Mouse (Mus musculus) forebrain, embryonic 15.5 days (tissue): ENCODE data around the gene Gm11099. TPM values are rescaled to one million over a fixed set of nuclear protein-coding genes. Genes with fewer than 3 reads are reported as not detected.

Experiments used
- ATAC-seq: fragments of 200-750 bp; cut with Nextera tagmentation; replicated peaks from 2 replicates; pipeline ENCODE4 v1.8.0; 2017; ENCODE audit warnings: mild to moderate bottlenecking, moderate TSS enrichment, moderate library complexity
- H3K27ac ChIP-seq: fragments of 300-500 bp; sonication (generic); replicated peaks from 2 replicates; pipeline ENCODE4 v1.5.1; 2015; ENCODE audit warnings: mild to moderate bottlenecking, inconsistent platforms
- H3K27me3 ChIP-seq: fragments of 300-500 bp; sonication (generic); 2 replicates; pipeline ENCODE4 v1.6.1; 2015; ENCODE audit warnings: inconsistent platforms
- H3K36me3 ChIP-seq: fragments of 300-500 bp; sonication (generic); 2 replicates; pipeline ENCODE4 v1.6.1; 2015; ENCODE audit warnings: mild to moderate bottlenecking, inconsistent platforms
- H3K4me1 ChIP-seq: fragments of 300-500 bp; sonication (generic); 2 replicates; pipeline ENCODE4 v1.6.1; 2015; ENCODE audit warnings: inconsistent platforms
- H3K4me2 ChIP-seq: fragments of 300-500 bp; sonication (generic); replicated peaks from 2 replicates; pipeline ENCODE4 v1.6.1; 2015; ENCODE audit warnings: mild to moderate bottlenecking, inconsistent platforms
- H3K4me3 ChIP-seq: fragments of 300-500 bp; sonication (generic); 2 replicates; pipeline ENCODE4 v1.5.1; 2015; ENCODE audit warnings: mild to moderate bottlenecking, inconsistent platforms
- H3K9ac ChIP-seq: fragments of 300-500 bp; sonication (generic); replicated peaks from 2 replicates; pipeline ENCODE4 v1.6.1; 2015; ENCODE audit warnings: mild to moderate bottlenecking, inconsistent platforms
- H3K9me3 ChIP-seq: fragments of 300-500 bp; sonication (generic); 2 replicates; pipeline ENCODE4 v1.6.1; 2016; ENCODE audit warnings: inconsistent platforms
- WGBS: fragments of 180-500 bp; shearing (Covaris S2); methylation state at CpG from one replicate; pipeline ENCODE4 v1.1.7; 2015; ENCODE audit warnings: mixed read lengths; 5-methylcytosine and 5-hydroxymethylcytosine counted together
- polyA plus RNA-seq: library from polyadenylated mRNA; unstranded; fragments of >200 nt; fragmentation: Nextera tagmentation; extraction: Ambion mirVana; gene quantifications from 2 replicates; pipeline ENCODE4 v1.2.1, GENCODE M21; 2015

Gene Gm11099
- polyA plus RNA-seq, 1 experiment from 2014 or later: not detected

DNA sequence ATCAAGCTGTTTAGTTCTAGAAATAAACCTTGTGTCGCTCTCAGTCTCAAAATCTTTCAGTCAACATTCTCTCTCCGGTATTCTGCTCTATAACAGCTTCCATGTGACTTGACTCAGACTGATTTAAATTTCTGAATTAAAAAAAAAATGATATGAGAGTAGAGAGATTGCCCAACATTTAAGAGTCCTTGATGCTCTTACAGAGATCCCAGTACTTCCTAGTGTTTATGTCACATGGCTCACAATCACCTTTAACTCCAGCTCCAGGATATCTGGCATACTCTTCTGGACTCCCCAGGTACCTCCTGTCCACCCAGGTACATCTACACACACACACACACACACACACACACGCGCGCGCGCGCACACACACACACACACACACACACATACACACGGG, 53.1 kb downstream of the Gm11099 start:
- 96% methylated on average over 8 of the region's 9 CpGs for WGBS
- H3K4me3 ChIP-seq: no peak overlapping the region
- ATAC-seq: no peak

GRCm38 (mm10) chr2:58918351-58918750, 59.1 kb downstream of the Gm11099 start:
- no peak overlapping the region for H3K4me3 ChIP-seq
- no peak overlapping the region for H3K27ac ChIP-seq
- no peaks in the 10 kb centered on the region for H3K36me3 ChIP-seq
- H3K9ac ChIP-seq: no peak overlapping the region
- WGBS: 48% methylated on average over 4 of the region's 4 CpGs
- H3K27me3 ChIP-seq: no peaks in the 10 kb centered on the region
- H3K4me1 ChIP-seq: no peaks in the 10 kb centered on the region
- H3K9me3 ChIP-seq: no peaks in the 10 kb centered on the region
- no peak for ATAC-seq
- H3K4me2 ChIP-seq: no peak overlapping the region

More for the DNA sequence above, 53.1 kb downstream of the Gm11099 start:
- Histone ChIP-seq H3K36me3 (no peaks in the 10 kb centered on the region), H3K4me1 (no peaks in the 10 kb centered on the region), H3K9me3 (no peaks in the 10 kb centered on the region), H3K9ac (no peak overlapping the region), H3K4me2 (no peak overlapping the region), H3K27ac (no peak overlapping the region), H3K27me3 (no peaks in the 10 kb centered on the region)

DNA sequence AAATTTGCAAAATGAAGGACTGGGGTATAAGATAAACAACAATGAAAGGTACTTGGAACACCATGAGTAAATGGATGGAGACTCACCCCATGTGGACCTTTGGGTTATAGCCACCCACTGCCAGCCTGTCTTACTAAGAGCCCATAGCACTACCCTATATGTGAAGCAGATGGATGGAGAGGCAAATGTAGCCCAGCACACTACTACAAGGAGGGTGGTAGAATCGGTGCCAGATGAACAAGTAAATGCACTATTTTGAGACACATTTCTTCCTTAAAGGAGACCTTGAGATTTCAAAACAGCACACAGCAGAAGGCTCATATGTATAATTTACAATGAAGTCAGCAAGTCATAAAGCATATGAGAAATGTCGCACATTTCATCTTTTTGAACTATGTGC, 66.3 kb downstream of the Gm11099 start:
- 96% methylated on average over 2 of the region's 2 CpGs for WGBS
- Histone ChIP-seq H3K9me3 (no peaks in the 10 kb centered on the region), H3K27ac (no peak overlapping the region), H3K36me3 (no peaks in the 10 kb centered on the region), H3K4me1 (no peaks in the 10 kb centered on the region), H3K4me3 (no peak overlapping the region), H3K9ac (no peak overlapping the region), H3K4me2 (no peak overlapping the region), H3K27me3 (no peaks in the 10 kb centered on the region)
- ATAC-seq: no peak

- ATAC-seq: no peak
- H3K4me3 ChIP-seq: no peak overlapping the region
Observed at GRCm38 (mm10) chr2:58941361-58941760, 82.1 kb downstream of the Gm11099 start.

DNA sequence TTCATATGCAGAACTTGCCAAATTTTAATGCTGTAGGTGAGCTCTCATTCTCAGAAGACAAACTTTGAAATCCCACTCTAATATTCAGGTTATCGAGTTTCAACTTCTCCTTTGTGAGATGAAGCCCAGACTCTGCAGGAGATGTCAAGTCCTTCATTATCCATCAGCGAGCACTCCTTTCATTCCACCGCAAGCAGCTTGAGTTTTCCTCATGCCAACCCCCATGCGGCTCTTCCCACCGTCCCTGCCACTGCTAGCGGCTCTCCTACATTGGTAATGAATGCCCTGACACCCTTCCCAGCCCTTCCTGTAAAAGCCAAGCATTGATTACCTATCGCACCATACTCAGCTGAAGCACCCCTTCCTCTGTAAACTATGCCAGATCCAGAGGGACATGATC, 89.6 kb downstream of the Gm11099 start:
- no peak overlapping the region for H3K4me2 ChIP-seq
- H3K36me3 ChIP-seq: no peaks in the 10 kb centered on the region
- no peak overlapping the region for H3K27ac ChIP-seq
- no peaks in the 10 kb centered on the region for H3K27me3 ChIP-seq
- no peaks in the 10 kb centered on the region for H3K4me1 ChIP-seq
- WGBS: 68% methylated on average over 7 of the region's 7 CpGs
- ATAC-seq: no peak
- H3K4me3 ChIP-seq: no peak overlapping the region
- no peak overlapping the region for H3K9ac ChIP-seq
- H3K9me3 ChIP-seq: no peaks in the 10 kb centered on the region

More at GRCm38 (mm10) chr2:58941361-58941760, 82.1 kb downstream of the Gm11099 start:
- no peak overlapping the region for H3K4me2 ChIP-seq
- no peaks in the 10 kb centered on the region for H3K9me3 ChIP-seq
- no peaks in the 10 kb centered on the region for H3K4me1 ChIP-seq
- no peak overlapping the region for H3K9ac ChIP-seq
- 84% methylated on average over 4 of the region's 4 CpGs for WGBS
- no peaks in the 10 kb centered on the region for H3K27me3 ChIP-seq
- no peak overlapping the region for H3K27ac ChIP-seq
- H3K36me3 ChIP-seq: no peaks in the 10 kb centered on the region

GRCm38 (mm10) chr2:58952101-58952500, 92.9 kb downstream of the Gm11099 start:
- Histone ChIP-seq H3K4me3 (no peak overlapping the region), H3K4me2 (no peak overlapping the region), H3K9ac (no peak overlapping the region), H3K36me3 (no peaks in the 10 kb centered on the region), H3K27me3 (no peaks in the 10 kb centered on the region), H3K4me1 (no peaks in the 10 kb centered on the region), H3K27ac (no peak overlapping the region), H3K9me3 (no peaks in the 10 kb centered on the region)
- WGBS: 94% methylated on average over 3 of the region's 3 CpGs
- ATAC-seq: no peak

- Histone ChIP-seq H3K27me3 (no peaks in the 10 kb centered on the region), H3K4me2 (no peak overlapping the region), H3K9ac (no peak overlapping the region), H3K4me3 (no peak overlapping the region), H3K36me3 (no peaks in the 10 kb centered on the region), H3K4me1 (no peaks in the 10 kb centered on the region), H3K9me3 (no peaks in the 10 kb centered on the region), H3K27ac (no peak overlapping the region)
- no peak for ATAC-seq
- 55% methylated on average over 2 of the region's 2 CpGs for WGBS
Observed at GRCm38 (mm10) chr2:58956351-58956750, 97.1 kb downstream of the Gm11099 start.

- H3K36me3 ChIP-seq: no peaks in the 10 kb centered on the region
- H3K9me3 ChIP-seq: no peaks in the 10 kb centered on the region
- WGBS: 7% methylated on average over 2 of the region's 2 CpGs
- no peak overlapping the region for H3K4me2 ChIP-seq
- H3K27ac ChIP-seq: no peak overlapping the region
- H3K4me3 ChIP-seq: no peak overlapping the region
- no peaks in the 10 kb centered on the region for H3K4me1 ChIP-seq
- ATAC-seq: no peak
- no peaks in the 10 kb centered on the region for H3K27me3 ChIP-seq
- no peak overlapping the region for H3K9ac ChIP-seq
Observed at GRCm38 (mm10) chr2:58956770-58957300, 97.6 kb downstream of the Gm11099 start.
